Mouse (Mus musculus) midbrain, embryonic 12.5 days (tissue): ENCODE measurements at regions not wholly inside any gene's neighbourhood (a gene's known extent, or its start where the extent isn't known, plus 50 kb on each side); places are given as distances from the start of the nearest gene placed in this dataset. TPM values are rescaled to one million over a fixed set of nuclear protein-coding genes. Genes with fewer than 3 reads are reported as not detected.

Experiments
- ATAC-seq: fragments of 200-750 bp; cut with Nextera tagmentation; 2 replicates; pipeline ENCODE4 v1.8.0; 2017; ENCODE audit warnings: low read depth, moderate TSS enrichment, moderate library complexity; ENCODE audit not compliant: low FRiP score
- H3K27ac ChIP-seq: fragments of 300-500 bp; sonication (generic); replicated peaks from 2 replicates; pipeline ENCODE4 v1.5.1; 2016; ENCODE audit warnings: mild to moderate bottlenecking
- H3K27me3 ChIP-seq: fragments of 300-500 bp; sonication (generic); 2 replicates; pipeline ENCODE4 v1.6.1; 2016; ENCODE audit warnings: mild to moderate bottlenecking
- H3K36me3 ChIP-seq: fragments of 300-500 bp; sonication (generic); 2 replicates; pipeline ENCODE4 v1.6.1; 2016
- H3K4me1 ChIP-seq: fragments of 300-500 bp; sonication (generic); 2 replicates; pipeline ENCODE4 v1.6.1; 2016
- H3K4me2 ChIP-seq: fragments of 300-500 bp; sonication (generic); replicated peaks from 2 replicates; pipeline ENCODE4 v1.6.1; 2016; ENCODE audit warnings: mild to moderate bottlenecking, moderate library complexity
- H3K4me3 ChIP-seq: fragments of 300-500 bp; sonication (generic); 2 replicates; pipeline ENCODE4 v1.5.1; 2016; ENCODE audit warnings: mild to moderate bottlenecking
- H3K9ac ChIP-seq: fragments of 300-500 bp; sonication (generic); replicated peaks from 2 replicates; pipeline ENCODE4 v1.6.1; 2016; ENCODE audit warnings: mild to moderate bottlenecking, moderate library complexity
- H3K9me3 ChIP-seq: fragments of 300-500 bp; sonication (generic); 2 replicates; pipeline ENCODE4 v1.6.1; 2016; ENCODE audit warnings: mild to moderate bottlenecking
- WGBS: fragments of 180-500 bp; shearing (Covaris S2); methylation state at CpG from one replicate; pipeline ENCODE4 v1.1.7; 2016; 5-methylcytosine and 5-hydroxymethylcytosine counted together
- microRNA-seq: library from miRNA; unstranded; fragments of <30 nt; microRNA quantifications from one replicate; pipeline ENCODE4, GENCODE M21; 2017

DNA sequence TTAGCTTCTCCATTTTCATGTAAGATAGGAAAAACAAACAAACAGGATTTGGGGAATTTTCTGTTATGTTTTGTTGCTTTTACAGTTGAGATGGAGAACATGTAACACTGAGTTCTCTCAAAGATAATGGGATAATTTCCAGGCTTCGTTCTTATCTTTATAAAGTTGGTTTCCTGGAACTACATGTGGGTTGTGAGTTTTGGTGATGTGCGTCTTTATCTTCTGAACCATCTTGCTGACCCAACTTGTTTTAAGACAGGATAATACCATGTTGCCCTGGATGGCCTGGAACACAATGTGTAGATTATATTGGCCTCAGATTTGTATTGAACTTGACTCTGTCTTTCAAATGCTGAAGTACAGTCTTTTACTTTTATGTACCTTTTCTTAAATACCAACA is 1394.0 kb downstream of the Zpld1 start:
- Histone ChIP-seq H3K4me1 (no peaks in the 10 kb centered on the region), H3K9ac (no peak overlapping the region), H3K4me2 (no peak overlapping the region), H3K36me3 (no peaks in the 10 kb centered on the region), H3K27me3 (no peaks in the 10 kb centered on the region), H3K4me3 (no peak overlapping the region), H3K9me3 (no peaks in the 10 kb centered on the region), H3K27ac (no peak overlapping the region)
- 87% methylated on average over 2 of the region's 2 CpGs for WGBS
- no peak for ATAC-seq

DNA sequence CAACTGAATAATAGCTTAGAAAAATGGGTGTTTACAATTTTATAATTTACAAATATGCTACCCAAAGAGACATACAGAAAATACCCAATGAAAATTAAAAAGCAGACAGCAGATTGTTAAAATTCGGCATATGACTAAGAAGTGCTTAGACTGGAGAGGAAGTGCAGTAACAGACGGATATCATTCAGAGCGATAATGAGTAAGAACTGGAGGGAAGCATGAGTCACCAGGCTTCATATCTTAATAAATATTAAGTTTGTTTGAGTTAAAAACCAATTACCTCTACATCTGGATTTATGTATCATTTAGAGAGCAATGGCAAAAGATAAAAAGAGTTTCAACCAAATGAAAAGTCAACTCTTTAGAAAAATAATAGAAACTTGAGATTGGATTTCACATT is 1413.5 kb upstream of the Alcam start:
- no peaks in the 10 kb centered on the region for H3K36me3 ChIP-seq
- H3K27ac ChIP-seq, result no peak overlapping the region
- H3K4me2 ChIP-seq, result no peak overlapping the region
- H3K4me3 ChIP-seq, result no peak overlapping the region
- H3K9me3 ChIP-seq, result no peaks in the 10 kb centered on the region
- no peaks in the 10 kb centered on the region for H3K27me3 ChIP-seq
- H3K9ac ChIP-seq, result no peak overlapping the region
- 85% methylated on average over 3 of the region's 3 CpGs for WGBS
- no peak for ATAC-seq
- no peaks in the 10 kb centered on the region for H3K4me1 ChIP-seq

DNA sequence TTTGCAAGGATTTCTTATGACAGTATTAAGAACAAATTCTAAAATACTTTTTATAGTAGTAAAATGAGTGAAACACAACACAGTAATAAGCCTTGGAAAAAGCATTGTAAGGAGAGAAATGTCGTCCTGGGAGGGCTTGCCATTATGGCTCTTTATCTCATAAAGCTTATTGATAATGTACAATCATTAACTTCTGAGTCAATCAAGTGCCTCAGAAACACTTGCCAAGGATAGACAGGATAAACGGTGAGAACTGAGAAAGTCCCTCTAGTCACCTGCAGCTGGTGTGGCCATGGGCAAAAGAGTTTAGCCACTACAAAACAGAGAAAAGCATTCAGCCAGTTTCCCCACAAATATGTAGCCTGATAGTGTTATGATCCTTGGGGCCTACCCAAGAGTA is 1386.8 kb upstream of the Alcam start:
- 95% methylated on average over 2 of the region's 2 CpGs for WGBS
- ATAC-seq, result no peak
- Histone ChIP-seq H3K27ac (no peak overlapping the region), H3K9me3 (no peaks in the 10 kb centered on the region), H3K4me1 (no peaks in the 10 kb centered on the region), H3K4me3 (no peak overlapping the region), H3K36me3 (no peaks in the 10 kb centered on the region), H3K27me3 (no peaks in the 10 kb centered on the region), H3K4me2 (no peak overlapping the region), H3K9ac (no peak overlapping the region)

Small RNA genes in the stretch of these regions (microRNA-seq; reads per million reads assigned to microRNA genes)
- gene Gm25041, result not detected
